Mouse (Mus musculus) brain, adult 2 months (tissue): ENCODE results near the gene Prkcg.
A peak's percentile ranks its signal among the peaks of the same experiment; 100 is the strongest.

ENCODE experiments used
- DNase-seq: peaks from one replicate; pipeline ENCODE4 v3.0.0; 2011; ENCODE audit warnings: low read depth, low spot score

The Prkcg gene

GRCm38 (mm10) chr7:3365547-3366279 lies 76.7 kb downstream of the Prkcg start:
- no peak for DNase-seq

DNA sequence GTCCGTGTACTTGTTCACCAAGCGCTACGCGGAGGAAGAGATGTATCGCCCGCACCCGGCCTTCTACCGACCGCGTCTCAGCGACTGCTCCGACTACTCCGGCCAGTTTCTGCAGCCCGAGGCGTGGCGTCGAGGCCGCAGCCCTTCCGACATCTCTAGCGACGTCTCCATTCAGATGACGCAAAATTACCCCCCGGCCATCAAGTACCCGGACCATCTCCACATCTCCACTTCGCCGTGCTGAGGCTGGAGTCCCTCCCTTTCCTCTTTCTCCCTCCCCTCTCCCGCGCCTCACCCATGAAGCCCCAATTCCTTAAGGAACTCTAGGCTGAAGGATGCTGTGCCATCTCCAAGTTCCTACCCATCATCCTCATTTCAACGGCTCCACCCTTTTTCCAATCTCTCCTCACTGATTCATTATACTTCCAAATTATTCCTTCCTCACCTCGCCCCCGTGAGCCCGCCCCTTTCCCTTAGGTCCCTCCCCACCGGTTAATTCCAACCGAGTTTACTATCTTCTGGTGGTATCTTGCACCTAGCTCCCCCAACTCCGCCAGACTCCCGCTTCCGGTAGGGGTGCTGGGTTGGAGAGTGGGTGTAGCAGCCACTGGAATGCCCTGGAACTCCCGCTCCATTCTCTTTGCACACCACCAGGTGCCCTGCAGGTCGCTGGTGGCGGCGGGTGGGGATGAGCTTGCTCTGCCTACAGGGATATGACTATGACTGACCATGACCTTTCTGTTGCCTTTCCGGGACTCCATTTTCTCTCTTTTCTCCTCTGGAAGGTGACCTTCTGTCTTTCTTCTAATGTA lies 77.9 kb downstream of the Prkcg start:
- peak; percentile 43 for DNase-seq

- DNase-seq = no peak
Measured at GRCm38 (mm10) chr7:3367569-3367968, 78.6 kb downstream of the Prkcg start.

DNA sequence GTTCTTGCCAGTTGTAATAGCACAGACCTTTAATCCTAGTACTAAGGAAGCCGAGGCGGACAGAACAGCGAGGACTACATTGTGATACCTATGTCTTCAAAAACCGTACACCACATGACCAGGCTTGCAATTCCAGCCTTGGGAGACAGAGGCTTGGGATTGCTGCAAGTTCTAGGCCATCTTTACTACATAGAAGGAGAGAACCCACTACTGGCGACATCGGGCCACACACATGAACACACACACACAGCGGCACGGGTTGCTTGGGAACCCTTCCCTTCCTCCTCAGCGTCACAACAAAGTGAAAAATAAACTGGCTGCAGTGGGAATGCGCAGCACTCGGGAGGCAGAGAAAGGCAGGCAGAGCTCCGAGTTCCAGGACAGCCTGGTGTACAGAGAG lies 79.3 kb downstream of the Prkcg start:
- no peak for DNase-seq

DNA sequence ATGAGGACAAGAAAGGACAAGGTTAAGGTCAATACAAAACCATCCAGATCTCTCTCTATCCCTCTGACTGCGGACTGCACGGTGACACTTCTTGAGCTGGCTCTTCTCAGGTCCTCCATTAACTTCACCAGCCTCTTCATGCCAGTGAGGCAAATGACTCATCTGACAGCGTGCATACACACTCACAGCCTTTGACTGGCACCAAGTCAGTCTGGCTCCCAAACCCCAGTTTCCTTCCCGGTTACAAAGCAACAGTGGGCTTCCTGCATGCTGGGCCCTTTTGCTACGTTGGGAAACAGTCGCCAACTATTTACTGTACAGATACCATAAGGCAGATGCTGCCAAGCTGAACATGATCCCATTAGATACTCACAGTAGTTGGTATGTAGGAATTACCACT lies 80.2 kb downstream of the Prkcg start:
- peak; percentile 55 for DNase-seq

DNA sequence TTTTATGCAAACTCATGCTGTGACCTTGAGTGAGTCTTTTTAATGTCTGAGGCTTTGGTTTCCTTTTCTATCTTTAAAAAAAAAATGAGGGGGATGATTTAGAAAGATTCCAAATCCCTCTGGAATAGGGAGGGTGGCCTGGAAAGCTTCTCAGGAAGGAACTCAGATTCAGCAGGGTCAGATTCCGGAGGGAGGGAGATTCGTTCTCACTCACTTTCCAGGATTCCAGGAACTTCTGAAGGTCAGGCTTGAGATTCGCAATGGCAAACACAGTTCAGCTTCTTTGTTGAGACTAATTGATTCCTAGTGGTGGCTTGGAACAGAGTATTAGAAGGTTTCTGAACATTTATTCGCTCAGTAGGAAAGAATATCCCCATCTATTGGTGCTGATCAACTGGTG lies 81.4 kb downstream of the Prkcg start:
- no peak for DNase-seq

- DNase-seq = no peak
Measured at GRCm38 (mm10) chr7:3372376-3372775, 83.4 kb downstream of the Prkcg start.

- no peak for DNase-seq
Measured at GRCm38 (mm10) chr7:3373754-3374153, 84.8 kb downstream of the Prkcg start.

- DNase-seq = peak; percentile 67
Measured at GRCm38 (mm10) chr7:3376831-3377230, 87.9 kb downstream of the Prkcg start.
